Mouse (Mus musculus) neural tube, embryonic 13.5 days (tissue): ENCODE data around the gene Pik3ap1. TPM values are rescaled to one million over a fixed set of nuclear protein-coding genes. Genes with fewer than 3 reads are reported as not detected.
"Not testable (repeated sequence)": the region's sequence is repeated elsewhere in the genome, so short reads cannot be mapped to it uniquely, and the experiment has no call there.

ENCODE experiments used
- ATAC-seq: fragments of 200-750 bp; cut with Nextera tagmentation; 2 replicates; pipeline ENCODE4 v1.8.0; 2017; ENCODE audit warnings: low read depth, mild to moderate bottlenecking, moderate TSS enrichment, moderate library complexity
- H3K27ac ChIP-seq: fragments of 300-500 bp; sonication (generic); replicated peaks from 2 replicates; pipeline ENCODE4 v1.5.1; 2015; ENCODE audit warnings: moderate library complexity, mild to moderate bottlenecking, inconsistent platforms
- H3K27me3 ChIP-seq: fragments of 300-500 bp; sonication (generic); 2 replicates; pipeline ENCODE4 v1.6.1; 2015; ENCODE audit warnings: mild to moderate bottlenecking, inconsistent platforms
- H3K36me3 ChIP-seq: fragments of 300-500 bp; sonication (generic); 2 replicates; pipeline ENCODE4 v1.6.1; 2015; ENCODE audit warnings: mild to moderate bottlenecking, inconsistent platforms
- H3K4me1 ChIP-seq: fragments of 300-500 bp; sonication (generic); replicated peaks from 2 replicates; pipeline ENCODE4 v1.6.1; 2015; ENCODE audit warnings: inconsistent platforms
- H3K4me2 ChIP-seq: fragments of 300-500 bp; sonication (generic); 2 replicates; pipeline ENCODE4 v1.6.1; 2015; ENCODE audit warnings: inconsistent platforms, mild to moderate bottlenecking, moderate library complexity
- H3K4me3 ChIP-seq: fragments of 300-500 bp; sonication (generic); 2 replicates; pipeline ENCODE4 v1.5.1; 2015; ENCODE audit warnings: mild to moderate bottlenecking, inconsistent platforms
- H3K9ac ChIP-seq: fragments of 300-500 bp; sonication (generic); 2 replicates; pipeline ENCODE4 v1.6.1; 2015; ENCODE audit warnings: moderate library complexity, mild to moderate bottlenecking, inconsistent platforms
- H3K9me3 ChIP-seq: fragments of 300-500 bp; sonication (generic); 2 replicates; pipeline ENCODE4 v1.6.1; 2016; ENCODE audit warnings: inconsistent platforms
- WGBS: fragments of 180-500 bp; shearing (Covaris S2); methylation state at CpG from one replicate; pipeline ENCODE4 v1.1.7; 2015; 5-methylcytosine and 5-hydroxymethylcytosine counted together
- polyA plus RNA-seq: library from polyadenylated mRNA; unstranded; fragments of >200 nt; fragmentation: Nextera tagmentation; extraction: Ambion mirVana; gene quantifications from 2 replicates; pipeline ENCODE4 v1.2.1, GENCODE M21; 2015

The Pik3ap1 gene
- polyA plus RNA-seq, 1 experiment from 2014 or later: 1.7 TPM

- 85% methylated on average over 4 of the region's 4 CpGs for WGBS
These were observed 63.8 kb downstream of the Pik3ap1 start for GRCm38 (mm10) chr19:41321149-41321548.

GRCm38 (mm10) chr19:41317315-41318095 lies 67.4 kb downstream of the Pik3ap1 start:
- H3K9ac ChIP-seq: peak overlapping the region; percentile 42; the same call in 1 of the 2 replicates
- H3K4me3 ChIP-seq: no peak overlapping the region
- no peaks in the 10 kb centered on the region for H3K36me3 ChIP-seq
- no peak overlapping the region for H3K4me2 ChIP-seq
- peaks cover 12% of the 10 kb centered on the region; the same call in 1 of the 2 replicates for H3K27me3 ChIP-seq
- peaks cover 4% of the 10 kb centered on the region; the same call in 1 of the 2 replicates for H3K4me1 ChIP-seq
- no peak overlapping the region for H3K27ac ChIP-seq
- WGBS: 29% methylated on average over 11 of the region's 11 CpGs
- peak; percentile 69; the same call in 1 of the 2 replicates for ATAC-seq
- H3K9me3 ChIP-seq: no peaks in the 10 kb centered on the region

More at GRCm38 (mm10) chr19:41321149-41321548, 63.8 kb downstream of the Pik3ap1 start:
- Histone ChIP-seq H3K27ac (no peak overlapping the region), H3K27me3 (0 out of 2 replicates have a peak, but pooled peaks cover 4% of the 10 kb centered on the region), H3K4me3 (no peak overlapping the region), H3K4me2 (no peak overlapping the region), H3K9ac (no peak overlapping the region), H3K36me3 (no peaks in the 10 kb centered on the region), H3K9me3 (no peaks in the 10 kb centered on the region), H3K4me1 (peaks cover 4% of the 10 kb centered on the region; the same call in 1 of the 2 replicates)
- ATAC-seq: no peak

GRCm38 (mm10) chr19:41314696-41315095 lies 70.2 kb downstream of the Pik3ap1 start:
- H3K27me3 ChIP-seq: peaks cover 12% of the 10 kb centered on the region; the same call in 1 of the 2 replicates
- no peak for ATAC-seq

GRCm38 (mm10) chr19:41313663-41314062 lies 71.2 kb downstream of the Pik3ap1 start:
- H3K4me3 ChIP-seq: no peak overlapping the region
- no peaks in the 10 kb centered on the region for H3K9me3 ChIP-seq
- peaks cover 12% of the 10 kb centered on the region; the same call in 1 of the 2 replicates for H3K27me3 ChIP-seq
- 22% methylated on average over 6 of the region's 6 CpGs for WGBS
- H3K27ac ChIP-seq: no peak overlapping the region
- no peak for ATAC-seq
- no peaks in the 10 kb centered on the region for H3K36me3 ChIP-seq
- H3K4me1 ChIP-seq: peaks cover 12% of the 10 kb centered on the region
- no peak overlapping the region for H3K9ac ChIP-seq
- H3K4me2 ChIP-seq: no peak overlapping the region

More at GRCm38 (mm10) chr19:41314696-41315095, 70.2 kb downstream of the Pik3ap1 start:
- no peak overlapping the region for H3K27ac ChIP-seq
- H3K36me3 ChIP-seq: no peaks in the 10 kb centered on the region
- H3K9me3 ChIP-seq: no peaks in the 10 kb centered on the region
- H3K4me3 ChIP-seq: no peak overlapping the region
- H3K9ac ChIP-seq: no peak overlapping the region
- H3K4me1 ChIP-seq: peaks cover 12% of the 10 kb centered on the region
- 78% methylated on average over 7 of the region's 7 CpGs for whole genome bisulfite sequencing
- no peak overlapping the region for H3K4me2 ChIP-seq

- not testable (repeated sequence) for H3K27ac ChIP-seq, H3K36me3 ChIP-seq, H3K4me2 ChIP-seq, ATAC-seq, H3K9ac ChIP-seq, H3K4me3 ChIP-seq, H3K9me3 ChIP-seq
- WGBS: 87% methylated on average over 8 of the region's 8 CpGs
- H3K4me1 ChIP-seq: peaks cover 12% of the 10 kb centered on the region
- peaks cover 12% of the 10 kb centered on the region; the same call in 1 of the 2 replicates for H3K27me3 ChIP-seq
These were observed 72.3 kb downstream of the Pik3ap1 start for GRCm38 (mm10) chr19:41312587-41312986.

- Histone ChIP-seq H3K9ac (no peak overlapping the region), H3K4me1 (peaks cover 8% of the 10 kb centered on the region), H3K27ac (no peak overlapping the region), H3K27me3 (peaks cover 12% of the 10 kb centered on the region; the same call in 1 of the 2 replicates), H3K4me2 (no peak overlapping the region), H3K36me3 (no peaks in the 10 kb centered on the region), H3K9me3 (no peaks in the 10 kb centered on the region), H3K4me3 (no peak overlapping the region)
- 70% methylated on average over 4 of the region's 4 CpGs for WGBS
- ATAC-seq: no peak
These were observed 72.9 kb downstream of the Pik3ap1 start for GRCm38 (mm10) chr19:41312027-41312426.

- ATAC-seq: peak; percentile 88
- WGBS: 21% methylated on average over 20 of the region's 20 CpGs
- Histone ChIP-seq H3K4me2 (peak overlapping the region; percentile 62), H3K4me1 (peaks cover 8% of the 10 kb centered on the region), H3K27me3 (peaks cover 8% of the 10 kb centered on the region; the same call in 1 of the 2 replicates), H3K27ac (peak overlapping the region; percentile 40; the same call in 1 of the 2 replicates), H3K4me3 (peak overlapping the region; percentile 39), H3K9ac (peak overlapping the region; percentile 49; the same call in 1 of the 2 replicates), H3K9me3 (no peaks in the 10 kb centered on the region), H3K36me3 (no peaks in the 10 kb centered on the region)
These were observed 73.8 kb downstream of the Pik3ap1 start for GRCm38 (mm10) chr19:41310971-41311703.

GRCm38 (mm10) chr19:41303933-41304332 lies 81.0 kb downstream of the Pik3ap1 start:
- ATAC-seq: no peak
- H3K4me1 ChIP-seq: peaks cover 13% of the 10 kb centered on the region
- H3K27me3 ChIP-seq: no peaks in the 10 kb centered on the region
- no peaks in the 10 kb centered on the region for H3K9me3 ChIP-seq
- no peak overlapping the region for H3K9ac ChIP-seq
- no peak overlapping the region for H3K4me3 ChIP-seq
- WGBS: 68% methylated on average over 3 of the region's 3 CpGs
- no peak overlapping the region for H3K4me2 ChIP-seq
- no peaks in the 10 kb centered on the region for H3K36me3 ChIP-seq
- H3K27ac ChIP-seq: no peak overlapping the region

GRCm38 (mm10) chr19:41303433-41303832 lies 81.5 kb downstream of the Pik3ap1 start:
- H3K4me3 ChIP-seq: no peak overlapping the region

GRCm38 (mm10) chr19:41301856-41302255 lies 83.0 kb downstream of the Pik3ap1 start:
- Histone ChIP-seq H3K9ac (no peak overlapping the region), H3K4me1 (peaks cover 13% of the 10 kb centered on the region), H3K27ac (no peak overlapping the region), H3K27me3 (no peaks in the 10 kb centered on the region), H3K4me3 (no peak overlapping the region), H3K36me3 (no peaks in the 10 kb centered on the region), H3K9me3 (no peaks in the 10 kb centered on the region), H3K4me2 (no peak overlapping the region)
- ATAC-seq: no peak
- WGBS: 48% methylated on average over 6 of the region's 6 CpGs

More at GRCm38 (mm10) chr19:41303433-41303832, 81.5 kb downstream of the Pik3ap1 start:
- 75% methylated on average over 6 of the region's 6 CpGs for WGBS
- no peak for ATAC-seq
- H3K4me2 ChIP-seq: no peak overlapping the region
- no peaks in the 10 kb centered on the region for H3K9me3 ChIP-seq
- H3K4me1 ChIP-seq: peaks cover 13% of the 10 kb centered on the region
- no peaks in the 10 kb centered on the region for H3K36me3 ChIP-seq
- no peak overlapping the region for H3K9ac ChIP-seq
- no peak overlapping the region for H3K27ac ChIP-seq
- H3K27me3 ChIP-seq: no peaks in the 10 kb centered on the region

GRCm38 (mm10) chr19:41299446-41299845 lies 85.5 kb downstream of the Pik3ap1 start:
- Histone ChIP-seq H3K9ac (no peak overlapping the region), H3K36me3 (no peaks in the 10 kb centered on the region), H3K27ac (no peak overlapping the region), H3K4me2 (no peak overlapping the region), H3K4me1 (peaks cover 13% of the 10 kb centered on the region), H3K9me3 (no peaks in the 10 kb centered on the region), H3K4me3 (no peak overlapping the region), H3K27me3 (no peaks in the 10 kb centered on the region)
- 81% methylated on average over 8 of the region's 8 CpGs for WGBS
- no peak for ATAC-seq
